Mouse (Mus musculus): ENCODE results near the gene Ubap1.

GRCm38 (mm10) chr4:41407353-41407752 is 58.6 kb downstream of the Ubap1 start:
- TF ChIP-seq TAL1 (IDR thresholded peaks at IDR 0.05; ENCODE audit: low read length), result no peak
- TF ChIP-seq GATA1 (IDR thresholded peaks at IDR 0.05; ENCODE audit: low read length), result no peak

Measured in erythroblast, embryonic 14.5 days (primary cell).